Mouse (Mus musculus): ENCODE results near the gene Srsf2. TPM values are rescaled to one million over a fixed set of nuclear protein-coding genes. Genes with fewer than 3 reads are reported as not detected.

Gene Srsf2
- total RNA-seq, 2 experiments from 2014 or later = 81.8 to 84.8 TPM

DNA sequence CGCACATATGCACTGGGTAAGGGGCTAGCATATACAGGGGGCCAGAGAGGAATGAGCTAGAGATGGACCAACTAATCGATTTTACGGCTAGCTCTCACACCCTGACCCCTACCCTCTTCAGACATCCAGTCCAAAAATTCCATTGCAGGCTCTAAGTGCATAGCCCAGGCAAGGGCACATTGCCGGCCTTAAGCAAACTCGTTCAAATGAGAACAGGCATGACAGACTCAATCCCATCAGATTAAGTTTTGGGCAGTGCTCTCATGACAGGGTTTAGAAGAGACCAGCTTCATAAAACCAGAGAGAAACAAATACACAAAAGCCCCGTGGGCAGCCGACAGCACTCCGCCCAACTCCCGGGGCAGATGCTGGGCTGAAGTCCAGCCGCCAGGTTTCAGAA, 30.7 kb downstream of the Srsf2 start:
- peak overlapping the region; percentile 83 for H3K27ac ChIP-seq

DNA sequence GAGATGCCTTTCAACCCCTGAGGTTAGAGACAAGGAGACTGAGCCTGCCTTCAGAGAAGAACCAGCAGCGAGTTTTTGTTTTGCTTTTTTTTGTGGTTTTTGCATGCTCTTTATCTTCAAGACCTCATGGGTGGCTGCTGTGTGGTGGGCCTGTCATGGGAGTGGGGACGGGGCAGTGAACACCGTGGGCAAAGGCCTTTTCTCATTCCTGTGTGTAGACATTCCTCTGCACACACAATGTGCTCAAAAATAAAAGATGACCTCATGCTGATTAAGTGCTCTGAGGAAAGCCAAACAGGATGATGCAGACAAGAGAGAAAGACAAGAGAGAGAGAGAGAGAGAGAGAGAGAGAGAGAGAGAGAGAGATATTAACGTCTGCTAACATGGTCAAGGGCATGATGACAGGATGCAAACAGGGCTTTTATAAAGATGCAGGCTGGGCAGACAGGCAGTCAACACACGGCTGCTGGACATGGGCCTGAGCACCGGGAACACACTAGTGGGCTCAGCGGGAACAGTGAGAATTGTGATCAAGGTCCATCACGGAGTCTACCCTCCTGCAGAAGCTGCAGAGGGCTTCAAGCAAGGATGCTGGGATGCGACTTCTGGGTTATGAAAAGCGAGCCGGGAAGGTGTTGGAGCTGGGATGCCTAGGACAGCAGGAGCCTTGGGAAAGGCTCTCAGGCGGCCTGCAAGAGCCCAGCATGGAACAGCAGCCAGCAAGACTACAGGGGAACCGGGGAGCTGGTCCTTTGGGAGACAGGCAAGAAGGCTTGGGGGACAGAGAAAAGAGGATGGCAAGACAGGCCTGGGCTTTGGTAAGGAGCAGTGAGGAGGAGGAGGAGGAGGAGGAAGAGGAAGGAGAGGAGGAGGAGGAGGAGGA, 31.6 kb downstream of the Srsf2 start:
- TF ChIP-seq CTCF (IDR thresholded peaks at IDR 0.05) = no peak
- peak overlapping the region; percentile 38 for H3K4me3 ChIP-seq
- peak overlapping the region; percentile 83 for H3K27ac ChIP-seq
- intact Hi-C loops (cut with DNase I) = no loop called here
- DNase-seq = no peak

More for the DNA sequence above, 30.7 kb downstream of the Srsf2 start:
- TF ChIP-seq CTCF (IDR thresholded peaks at IDR 0.05) = no peak
- DNase-seq = no peak
- intact Hi-C loops (cut with DNase I) = no loop called here
- H3K4me3 ChIP-seq = peak overlapping the region; percentile 38

DNA sequence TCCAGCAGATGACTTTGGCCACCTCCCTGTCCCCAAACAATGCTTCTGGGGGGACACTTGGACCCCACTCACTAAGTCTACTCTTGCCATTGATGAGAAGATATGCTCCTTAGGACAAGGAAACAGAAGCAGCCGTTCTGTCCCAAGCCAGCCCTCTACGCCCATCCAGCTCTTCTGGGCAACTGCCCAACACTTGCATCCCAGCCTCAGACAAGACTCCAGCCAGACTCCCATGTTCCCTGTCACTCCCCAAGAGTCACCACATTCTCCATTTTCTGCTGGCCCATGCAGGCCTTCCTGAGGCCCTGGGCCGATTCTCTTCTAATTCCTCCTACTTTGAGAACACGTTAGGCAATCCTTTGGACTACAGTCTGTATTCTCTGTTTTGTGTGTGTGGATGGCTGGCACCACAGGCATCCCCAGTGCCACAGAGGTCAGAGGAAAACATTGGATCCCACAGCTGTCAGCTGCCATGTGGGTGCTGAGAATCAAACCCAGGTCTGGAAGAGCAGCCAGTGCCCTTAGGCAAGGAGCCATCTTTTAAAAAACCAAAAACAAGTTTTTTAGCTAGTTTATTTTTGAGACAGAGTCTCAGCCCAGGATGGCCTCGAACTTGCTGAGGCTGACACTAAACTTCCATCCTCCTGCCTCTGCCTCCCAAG, 32.8 kb downstream of the Srsf2 start:
- intact Hi-C loops (cut with DNase I) = no loop called here
- DNase-seq = peak; percentile 64
- Histone ChIP-seq H3K27ac (peak overlapping the region; percentile 83), H3K4me3 (no peak overlapping the region)
- no peak for TF ChIP-seq CTCF (IDR thresholded peaks at IDR 0.05)

DNA sequence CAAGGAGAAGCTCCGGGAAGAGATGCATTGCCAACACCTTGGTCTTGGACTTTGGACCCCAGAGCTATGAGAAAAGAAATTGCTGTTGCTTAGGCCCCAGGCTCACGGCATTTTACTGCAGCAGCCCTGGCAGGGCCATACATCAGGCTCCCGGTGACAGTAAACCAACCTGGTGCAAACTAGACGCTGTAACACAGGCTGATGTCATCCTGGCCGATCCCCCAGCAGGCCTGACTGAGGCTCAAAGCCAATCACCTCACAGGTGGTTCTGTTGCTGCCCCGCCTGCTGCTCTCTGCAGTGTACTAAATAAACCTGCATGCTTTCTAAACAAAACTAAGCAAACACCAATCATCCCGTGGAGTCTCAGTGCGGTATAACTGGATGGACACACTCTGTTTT, 34.2 kb downstream of the Srsf2 start:
- no peak overlapping the region for H3K4me3 ChIP-seq
- intact Hi-C loops (cut with DNase I) = no loop called here
- peak overlapping the region; percentile 87 for H3K27ac ChIP-seq
- TF ChIP-seq CTCF (IDR thresholded peaks at IDR 0.05) = no peak
- no peak for DNase-seq

DNA sequence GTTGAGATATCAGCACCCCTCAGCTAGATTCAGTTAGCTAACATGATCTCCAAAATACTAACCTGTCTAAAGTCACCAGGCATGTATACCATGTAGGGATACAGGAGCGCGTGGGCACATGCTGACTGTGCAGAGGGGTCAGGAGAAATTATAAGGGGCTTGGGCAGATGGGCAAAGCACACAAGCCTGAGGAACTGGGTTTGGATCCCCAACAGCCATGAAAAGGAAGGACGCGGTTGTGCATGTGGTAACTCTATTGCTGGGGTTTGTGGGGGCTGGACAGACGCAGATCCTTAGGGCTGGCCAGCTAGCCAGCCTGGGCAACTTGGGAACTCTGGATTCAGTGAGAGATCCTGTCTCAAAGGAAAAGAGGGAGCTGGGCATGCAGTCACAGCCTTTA, 35.3 kb downstream of the Srsf2 start:
- intact Hi-C loops (cut with DNase I) = no loop called here
- Histone ChIP-seq H3K27ac (peak overlapping the region; percentile 87), H3K4me3 (no peak overlapping the region)
- no peak for DNase-seq
- TF ChIP-seq CTCF (IDR thresholded peaks at IDR 0.05) = no peak

DNA sequence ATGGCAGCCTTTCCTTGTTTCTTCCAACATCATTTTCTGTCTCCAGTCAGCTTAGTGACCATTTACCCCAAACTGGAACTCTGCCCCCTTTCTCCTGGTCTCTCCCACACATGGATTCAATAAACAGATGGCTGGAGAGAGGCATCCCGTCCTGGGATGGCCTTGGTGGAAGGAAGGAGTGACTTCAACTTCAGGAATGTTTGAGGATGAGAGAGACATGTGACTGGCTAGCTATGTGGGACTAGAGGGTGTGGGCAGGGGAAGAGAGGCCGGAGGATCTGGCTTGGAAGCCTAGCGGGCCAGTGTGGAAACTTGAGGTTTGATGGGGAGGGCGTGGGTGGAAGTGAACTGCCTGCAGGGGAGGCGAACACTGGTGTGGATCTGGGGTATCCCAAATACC, 36.1 kb downstream of the Srsf2 start:
- no peak for TF ChIP-seq CTCF (IDR thresholded peaks at IDR 0.05)
- peak; percentile 77 for DNase-seq
- 0 out of 2 replicates have a peak overlapping the region, but pooled peaks have one; percentile 19 for H3K4me3 ChIP-seq
- intact Hi-C loops (cut with DNase I) = no loop called here
- peak overlapping the region; percentile 87 for H3K27ac ChIP-seq

DNA sequence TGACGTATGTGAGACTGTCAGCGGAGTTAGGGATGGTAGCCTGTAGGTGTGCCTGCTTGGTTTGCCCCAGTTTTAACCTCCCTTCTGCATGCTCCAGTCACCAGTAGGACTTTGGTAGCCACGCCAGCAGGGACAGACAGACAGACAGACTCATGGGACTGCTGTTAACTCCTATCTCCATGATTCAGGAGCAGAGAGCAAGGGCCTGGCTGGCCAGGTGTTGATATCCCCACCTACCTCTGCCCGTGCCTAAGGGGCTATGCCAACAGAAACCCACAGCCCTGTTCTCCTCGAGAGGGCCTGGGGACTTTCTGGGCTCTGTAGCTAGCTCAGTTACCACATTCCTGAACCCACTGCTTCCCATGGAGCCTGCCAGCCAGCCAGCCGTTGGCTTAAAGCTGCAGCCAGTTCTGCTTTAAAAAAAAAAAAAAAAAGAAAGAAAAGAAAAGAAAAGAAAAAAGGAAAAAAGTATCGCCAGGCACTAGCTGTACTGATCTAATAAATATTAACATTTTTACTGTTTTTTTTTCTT, 37.9 kb downstream of the Srsf2 start:
- no peak for DNase-seq
- intact Hi-C loops (cut with DNase I) = no loop called here
- peak overlapping the region; percentile 87 for H3K27ac ChIP-seq
- peak overlapping the region; percentile 45 for H3K4me3 ChIP-seq
- no peak for TF ChIP-seq CTCF (IDR thresholded peaks at IDR 0.05)

DNA sequence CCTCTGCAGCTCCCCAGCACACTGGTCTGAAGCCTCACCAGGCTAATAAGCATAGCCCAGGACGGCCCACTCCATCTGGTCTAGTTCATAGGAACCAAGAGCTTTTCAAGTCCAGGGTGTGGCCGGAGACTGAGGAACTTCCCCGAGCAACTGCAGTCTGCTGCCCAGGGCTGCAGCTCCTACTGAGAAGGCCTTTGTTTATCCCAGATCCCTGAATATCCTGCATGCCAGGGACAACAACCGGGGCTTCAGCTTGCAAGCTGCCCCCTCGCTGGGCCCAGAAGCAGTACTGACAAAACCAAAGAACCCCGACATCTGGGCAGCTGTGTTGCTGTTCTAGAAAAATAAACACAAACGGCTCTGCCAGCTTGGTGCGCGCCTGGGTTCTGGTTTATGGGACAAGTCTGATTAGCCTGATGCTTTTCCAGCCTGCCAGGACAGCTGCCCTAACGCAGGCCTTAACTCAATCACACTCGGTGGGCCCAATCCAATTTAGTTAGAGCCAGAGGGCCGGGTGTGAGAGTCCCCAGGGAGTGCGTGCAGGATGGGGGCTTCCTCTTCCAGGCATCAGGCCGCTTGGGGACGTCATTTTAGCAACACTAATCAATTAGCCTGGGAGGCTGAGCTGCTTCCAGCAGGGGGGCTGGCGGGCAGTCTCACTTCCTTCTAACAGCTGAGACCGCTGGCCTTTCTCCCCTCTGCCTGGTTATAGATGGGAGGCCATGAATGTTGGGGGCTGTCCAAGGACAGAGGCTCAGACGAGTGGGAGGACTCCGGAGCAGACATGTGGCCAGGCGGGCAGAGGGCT, 38.6 kb downstream of the Srsf2 start:
- TF ChIP-seq CTCF (IDR thresholded peaks at IDR 0.05) = 0 out of 2 replicates have a peak, but pooled peaks have one; percentile 0
- DNase-seq = peak; percentile 83
- peak overlapping the region; percentile 45 for H3K4me3 ChIP-seq
- H3K27ac ChIP-seq = peak overlapping the region; percentile 87
- intact Hi-C loops (cut with DNase I) = no loop called here

DNA sequence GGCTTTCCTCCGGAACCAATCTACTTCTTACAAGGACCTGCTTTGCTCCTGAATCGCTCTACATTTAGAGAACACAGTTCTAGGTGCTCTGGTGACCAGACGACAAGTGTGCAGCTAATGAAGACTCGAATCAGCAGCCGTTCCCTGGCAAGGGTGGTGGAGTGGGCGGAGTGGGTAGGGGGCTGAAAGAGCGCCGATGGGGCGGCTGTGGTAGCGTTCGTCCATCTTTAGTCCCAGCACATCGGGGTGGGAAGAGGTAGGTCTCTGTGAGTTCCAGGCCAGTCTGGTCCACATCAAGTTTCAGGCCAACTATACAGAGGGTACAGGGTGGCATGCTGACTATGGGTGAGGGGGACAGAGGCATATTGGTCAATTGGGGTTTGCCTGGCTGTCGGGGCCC, 39.3 kb downstream of the Srsf2 start:
- intact Hi-C loops (cut with DNase I) = no loop called here
- H3K27ac ChIP-seq = peak overlapping the region; percentile 87
- H3K4me3 ChIP-seq = peak overlapping the region; percentile 45; the same call in 1 of the 2 replicates
- TF ChIP-seq CTCF (IDR thresholded peaks at IDR 0.05) = no peak
- DNase-seq = no peak

DNA sequence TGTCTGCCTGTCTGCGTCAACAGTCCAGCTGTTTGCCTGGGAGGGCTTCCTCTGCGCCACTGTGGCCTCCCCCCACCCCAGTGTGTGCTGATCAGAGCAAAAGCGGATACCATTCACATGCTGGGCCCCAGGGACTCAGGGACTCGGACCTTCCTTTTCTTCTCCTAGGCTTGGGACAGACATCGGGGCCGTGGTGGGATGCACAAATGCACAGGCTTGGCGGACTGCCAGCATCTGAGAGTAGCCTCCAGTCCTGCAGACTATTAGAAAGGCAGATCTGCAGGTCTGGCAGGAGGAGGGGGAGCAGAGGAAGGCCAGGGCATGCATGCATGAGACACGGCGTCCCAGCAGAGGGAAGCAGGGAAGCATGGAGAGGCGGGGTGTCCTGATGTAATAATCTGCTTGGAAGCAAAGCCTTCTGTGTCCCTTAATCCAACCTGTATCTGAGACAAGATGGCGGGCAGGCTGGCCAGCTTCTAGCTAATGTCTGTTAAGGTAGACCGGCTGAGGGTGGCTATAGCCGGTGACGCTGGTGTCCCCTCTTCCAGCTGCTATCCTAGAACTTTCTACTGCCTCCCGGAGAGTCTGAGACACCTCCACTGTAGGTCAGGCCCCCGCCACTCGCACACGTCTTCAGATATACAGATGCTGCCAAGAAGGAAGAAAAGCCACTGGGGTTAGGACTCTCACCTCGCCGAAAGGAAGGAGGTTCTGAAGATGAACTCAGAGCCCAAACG, 39.9 kb downstream of the Srsf2 start:
- DNase-seq = no peak
- TF ChIP-seq CTCF (IDR thresholded peaks at IDR 0.05) = no peak
- H3K27ac ChIP-seq = peak overlapping the region; percentile 87
- intact Hi-C loops (cut with DNase I) = no loop called here
- peak overlapping the region; percentile 17 for H3K4me3 ChIP-seq

DNA sequence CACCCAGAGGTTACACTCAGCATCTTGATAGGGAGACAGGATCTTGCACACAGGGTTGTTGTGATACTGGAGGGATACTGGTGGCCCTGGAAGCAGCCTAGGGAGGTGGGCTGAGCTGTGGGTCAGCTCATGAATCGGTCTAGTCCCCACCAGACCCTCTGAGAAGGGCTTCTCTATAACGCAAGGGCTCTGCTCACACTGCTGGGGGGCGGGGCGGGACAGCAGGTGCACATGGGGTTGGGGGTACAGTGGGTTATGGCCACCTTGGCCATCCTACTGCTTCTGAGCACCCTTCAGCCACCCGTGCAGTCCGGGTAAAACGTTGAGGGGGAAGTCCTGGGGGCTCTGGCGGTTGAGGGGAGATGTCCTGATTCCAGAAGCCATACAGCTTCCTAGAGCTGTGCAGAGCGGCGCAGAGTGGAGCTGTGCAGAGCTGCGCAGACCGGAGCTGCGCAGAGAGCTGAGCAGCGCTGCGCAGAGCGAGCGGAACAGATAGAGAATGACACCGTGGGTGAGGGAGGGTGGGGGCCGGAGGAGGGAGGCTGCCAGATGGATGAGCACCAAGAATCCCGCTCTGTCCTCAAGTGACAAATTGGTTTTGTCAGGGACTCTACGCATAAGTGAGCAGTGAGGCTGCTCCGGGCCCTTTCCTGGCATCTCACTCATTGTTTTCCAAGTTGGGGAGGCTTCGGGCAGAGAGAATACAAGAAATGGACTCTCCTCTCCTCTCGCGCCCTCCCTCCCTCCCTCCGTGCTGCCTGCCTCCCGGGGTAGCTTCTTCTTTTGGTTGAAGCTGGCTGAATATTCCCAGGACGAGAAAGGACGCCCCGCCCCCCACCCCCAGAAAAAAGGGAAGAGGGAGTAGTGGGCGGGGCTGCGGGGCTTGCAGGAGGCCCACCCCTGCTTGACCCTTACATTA, 41.7 kb downstream of the Srsf2 start:
- H3K4me3 ChIP-seq = peak overlapping the region; percentile 65
- DNase-seq = peak; percentile 68
- peak overlapping the region; percentile 79 for H3K27ac ChIP-seq
- intact Hi-C loops (cut with DNase I) = no loop called here
- peak; percentile 5; the same call in 1 of the 2 replicates for TF ChIP-seq CTCF (IDR thresholded peaks at IDR 0.05)

Data from gastrocnemius, adult 2 months (tissue).